ENCODE assay signal across 29 mouse cellular contexts in the genomic region with DNA sequence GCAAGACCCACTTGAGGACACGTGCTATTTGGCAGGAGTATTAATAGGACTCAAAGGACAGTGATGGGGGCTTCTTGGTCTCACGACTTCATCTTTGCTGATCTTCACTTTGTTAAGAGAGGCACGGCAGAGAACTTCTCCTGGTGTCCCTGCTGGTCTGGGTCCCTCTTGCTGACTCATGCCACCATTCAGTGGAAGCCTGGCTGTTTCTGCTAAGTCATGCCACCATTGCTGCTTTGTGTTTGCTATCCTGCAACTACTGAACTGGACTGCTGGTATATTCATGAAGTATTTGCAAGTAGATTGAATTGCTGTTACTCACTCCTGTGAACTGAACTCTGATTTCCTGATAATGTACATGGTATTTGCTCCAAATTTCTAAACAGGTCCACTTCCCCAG. TPM values are rescaled to one million over a fixed set of nuclear protein-coding genes. Genes with fewer than 3 reads are reported as not detected.
DNase-seq lines count a peak whose midpoint lies in the region; ATAC-seq and TF ChIP-seq lines count a peak whose summit lies in the region.
"Had no signal": no experiment of that assay in that cellular context is flagged by ENCODE, and none has a peak within 500 bp of the region (broad histone marks: within the 10 kb centered on the region; RNA-seq: fewer than 3 reads in every experiment).

No protein-coding gene starts in this region.

- peaks cover 4% of the 10 kb centered on the region; the same call in 1 of the 2 replicates for H3K27me3 ChIP-seq in liver, embryonic 13.5 days
- no peaks in the 10 kb centered on the region for H3K27me3 ChIP-seq in kidney, embryonic 15.5 days
- peaks cover 1% of the 10 kb centered on the region; the same call in 1 of the 2 replicates for H3K27me3 ChIP-seq in cerebellum, adult 2 months (ENCODE audit: control insufficient read depth, insufficient read depth, low read length)
- H3K27me3 ChIP-seq: embryonic facial prominence, embryonic 15.5 days; forebrain, embryonic 15.5 days; hindbrain, embryonic 13.5 days; limb, embryonic 13.5 days; neural tube, embryonic 12.5 days had no signal

- no peak overlapping the region for H3K9ac ChIP-seq in liver, embryonic 13.5 days
- no peak overlapping the region for H3K9ac ChIP-seq in kidney, embryonic 15.5 days
- H3K9ac ChIP-seq: embryonic facial prominence, embryonic 15.5 days; forebrain, embryonic 15.5 days; hindbrain, embryonic 13.5 days; limb, embryonic 13.5 days; neural tube, embryonic 12.5 days had no signal

- no peak overlapping the region for H3K27ac ChIP-seq in liver, embryonic 13.5 days
- H3K27ac ChIP-seq in kidney, embryonic 15.5 days: no peak overlapping the region
- no peak overlapping the region for H3K27ac ChIP-seq in cerebellum, adult 2 months (ENCODE audit: insufficient read depth, low read length)
- H3K27ac ChIP-seq: embryonic facial prominence, embryonic 15.5 days; forebrain, embryonic 15.5 days; hindbrain, embryonic 13.5 days; limb, embryonic 13.5 days; neural tube, embryonic 12.5 days had no signal

- no peak for TF ChIP-seq CTCF in cerebellum, adult 2 months (IDR thresholded peaks at IDR 0.05; ENCODE audit: borderline replicate concordance, insufficient read depth, low read depth, low read length)

- WGBS in liver, embryonic 13.5 days (ENCODE audit: insufficient replicate concordance): 43% methylated on average over 3 of the region's 3 CpGs
- WGBS in kidney, embryonic 15.5 days: 79% methylated on average over 3 of the region's 3 CpGs
- 35% methylated on average over 3 of the region's 3 CpGs for WGBS in cerebellum, adult 2 months

- no peak overlapping the region for H3K4me3 ChIP-seq in liver, embryonic 13.5 days (replicated peaks)
- H3K4me3 ChIP-seq in kidney, embryonic 15.5 days (replicated peaks): no peak overlapping the region
- no peak overlapping the region for H3K4me3 ChIP-seq in cerebellum, adult 2 months (replicated peaks; ENCODE audit: insufficient read depth, low read depth, low read length)
- H3K4me3 ChIP-seq: embryonic facial prominence, embryonic 15.5 days; forebrain, embryonic 15.5 days; hindbrain, embryonic 13.5 days; limb, embryonic 13.5 days; myocyte; neural tube, embryonic 12.5 days had no signal

- peak; percentile 84 for ATAC-seq in erythroblast, adult 5-6 weeks (replicated peaks; ENCODE audit: low FRiP score, poor library complexity, severe bottlenecking)
- peak; percentile 83 for ATAC-seq in liver, embryonic 13.5 days (ENCODE audit: low read depth)
- peak; percentile 58 for ATAC-seq in megakaryocyte progenitor cell, adult 5-6 weeks (replicated peaks; ENCODE audit: poor library complexity)
- ATAC-seq in kidney, embryonic 15.5 days (replicated peaks; ENCODE audit: low FRiP score): no peak
- ATAC-seq: activated CD4-positive, CD25-positive, alpha-beta regulatory T cell, adult 4 months; CD4-positive, CD25-positive, alpha-beta regulatory T cell, adult 4 months; forebrain, embryonic 15.5 days; intestine, embryonic 16.5 days had no signal

- DNase-seq in spleen, adult 12 weeks (ENCODE audit: low spot score): peak; percentile 5
- no peak for DNase-seq in spleen, adult 18-20 months
- peak; percentile 71 for DNase-seq in liver, embryonic 13.5 days
- no peak for DNase-seq in lung, postnatal 25 days (ENCODE audit: low spot score)
- no peak for DNase-seq in cerebellum, adult 2 months
- DNase-seq: adrenal gland, postnatal 10 days; cerebellum, adult 11-12 months; cerebellum, postnatal 10 days; heart, postnatal 4 days; kidney, adult 9 months; kidney, postnatal 14 days; lung, adult 2 months; lung, postnatal 10 days; right cerebral cortex, adult 18-20 months; right cerebral cortex, postnatal 4 days; thymus, postnatal 4 days had no signal

- H3K4me1 ChIP-seq in liver, embryonic 13.5 days (replicated peaks): peaks cover 37% of the 10 kb centered on the region
- H3K4me1 ChIP-seq in kidney, embryonic 15.5 days: peaks cover 9% of the 10 kb centered on the region; the same call in 1 of the 2 replicates
- no peaks in the 10 kb centered on the region; the same call in 1 of the 2 replicates for H3K4me1 ChIP-seq in cerebellum, adult 2 months (ENCODE audit: control insufficient read depth, insufficient read depth, low read length)

- no peak for TF ChIP-seq POLR2A in cerebellum, adult 2 months (IDR thresholded peaks at IDR 0.05; ENCODE audit: borderline replicate concordance, insufficient read depth, low read length)

- no peaks in the 10 kb centered on the region for H3K36me3 ChIP-seq in liver, embryonic 13.5 days
- H3K36me3 ChIP-seq in kidney, embryonic 15.5 days: no peaks in the 10 kb centered on the region
- H3K36me3 ChIP-seq: embryonic facial prominence, embryonic 15.5 days; forebrain, embryonic 15.5 days; hindbrain, embryonic 13.5 days; limb, embryonic 13.5 days; neural tube, embryonic 12.5 days had no signal

- H3K4me2 ChIP-seq in liver, embryonic 13.5 days: no peak overlapping the region
- no peak overlapping the region for H3K4me2 ChIP-seq in kidney, embryonic 15.5 days
- H3K4me2 ChIP-seq: embryonic facial prominence, embryonic 15.5 days; forebrain, embryonic 15.5 days; hindbrain, embryonic 13.5 days; limb, embryonic 13.5 days; midbrain, embryonic 11.5 days; neural tube, embryonic 12.5 days had no signal

- no peaks in the 10 kb centered on the region for H3K9me3 ChIP-seq in liver, embryonic 13.5 days (replicated peaks)
- no peaks in the 10 kb centered on the region for H3K9me3 ChIP-seq in kidney, embryonic 15.5 days (replicated peaks)
- H3K9me3 ChIP-seq: embryonic facial prominence, embryonic 15.5 days; forebrain, embryonic 15.5 days; hindbrain, embryonic 13.5 days; limb, embryonic 13.5 days; neural tube, embryonic 12.5 days had no signal

RNA-seq across cellular contexts. Expression of a gene that starts 59.6 kb away (rescaled TPM):
- 39.4 and 43.5 TPM in 2 replicates for total RNA-seq in erythroblast, adult 5-6 weeks (2015; ENCODE audit: low replicate concordance)
- total RNA-seq in erythroblast, adult 5-6 weeks (2017; ENCODE audit: low replicate concordance): 102 and 103 TPM in 2 replicates
- polyA plus RNA-seq in liver, embryonic 13.5 days (2015; fragmentation: Nextera tagmentation; extraction: Ambion mirVana): 23.6 and 27.5 TPM in 2 replicates
- total RNA-seq in megakaryocyte progenitor cell, adult 5-6 weeks (2015): 4.0 and 4.8 TPM in 2 replicates
- total RNA-seq in megakaryocyte progenitor cell, adult 5-6 weeks (2017): 7.0 and 8.8 TPM in 2 replicates
- polyA plus RNA-seq in kidney, embryonic 15.5 days (2015; fragmentation: Nextera tagmentation; extraction: Ambion mirVana): 22.3 and 23.6 TPM in 2 replicates
- polyA plus RNA-seq in cerebellum, adult 2 months (2012; rRNA removed): 9.9 and 11.2 TPM in 2 replicates

Comparison
In these comparisons a context has a peak if more than half of its experiments do, and no peak if none do; other contexts are left out.
1. DNase-seq: peak in spleen, adult 12 weeks (single experiment) and liver, embryonic 13.5 days (single experiment); none in spleen, adult 18-20 months (0 of 2), lung, postnatal 25 days (single experiment) and cerebellum, adult 2 months (0 of 2).